Mouse (Mus musculus) frontal cortex, postnatal 14 days (tissue): ENCODE measurements at regions not wholly inside any gene's neighbourhood (a gene's known extent, or its start where the extent isn't known, plus 50 kb on each side); places are given as distances from the start of the nearest gene placed in this dataset.
A peak's percentile ranks its signal among the peaks of the same experiment; 100 is the strongest.

Source experiments
- DNase-seq, 2 experiments: peaks; one replicate each; pipeline ENCODE4 v3.0.0; 2022; ENCODE audit warnings: low spot score in 2 of 2

DNA sequence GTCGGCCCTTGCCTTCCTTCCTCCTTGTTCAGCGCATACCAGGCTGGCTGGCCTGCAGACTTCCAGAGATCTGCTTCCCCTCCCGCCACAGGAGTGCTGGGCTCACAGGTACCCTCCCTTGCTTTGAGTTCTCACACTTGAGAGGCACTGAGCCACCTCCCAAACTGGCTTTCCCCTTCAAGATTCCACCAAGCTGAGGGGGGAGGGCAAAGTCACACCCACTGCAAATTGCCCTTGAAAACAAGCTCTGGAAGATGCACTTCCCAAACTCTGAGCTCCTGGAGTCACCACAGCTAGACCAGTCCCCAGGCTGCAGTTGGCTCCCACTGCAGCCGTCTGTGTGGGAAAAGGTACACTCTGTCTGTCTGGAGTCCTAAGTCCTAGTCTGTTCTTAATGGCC lies 142.1 kb upstream of the Slc22a12 start:
- DNase-seq: no peak

DNA sequence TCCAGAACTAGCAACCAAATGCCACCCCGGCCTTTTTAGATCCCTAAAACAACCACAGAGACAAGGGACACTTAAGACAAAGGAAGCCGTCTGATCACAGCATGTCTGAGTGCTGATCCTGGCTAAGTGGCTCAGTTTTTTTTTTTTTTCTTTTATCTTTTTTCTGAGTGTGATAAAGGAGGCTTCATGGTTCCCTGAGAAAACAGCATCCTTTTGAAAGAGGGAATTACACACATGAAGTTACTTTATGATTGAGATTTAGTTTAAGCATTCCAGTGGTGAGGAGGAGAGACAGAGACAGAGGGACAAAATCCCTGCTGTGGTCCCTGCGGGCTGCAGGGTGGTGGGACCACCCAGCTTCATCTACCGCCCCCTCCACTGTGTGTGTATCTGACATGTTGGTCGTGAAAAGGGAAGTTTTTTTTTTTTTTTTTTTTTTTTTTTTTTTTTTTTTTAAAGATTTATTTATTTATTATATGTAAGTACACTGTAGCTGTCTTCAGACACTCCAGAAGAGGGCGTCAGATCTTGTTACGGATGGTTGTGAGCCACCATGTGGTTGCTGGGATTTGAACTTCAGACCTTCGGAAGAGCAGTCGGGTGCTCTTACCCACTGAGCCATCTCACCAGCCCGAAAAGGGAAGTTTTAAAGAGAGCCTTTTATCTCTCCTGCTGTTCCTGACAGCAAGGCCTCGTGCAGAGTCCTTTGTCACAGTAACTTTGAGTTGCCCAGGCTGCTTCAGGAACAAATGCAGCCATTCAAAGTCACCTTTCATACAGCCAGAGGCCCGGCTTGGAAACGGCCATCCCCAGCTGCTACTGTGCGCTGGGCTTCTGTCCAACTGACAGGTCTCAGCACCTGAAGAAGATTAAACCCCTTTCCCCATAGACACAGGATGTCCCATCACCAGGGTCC lies 136.8 kb upstream of the Slc22a12 start:
- DNase-seq: no peak

DNA sequence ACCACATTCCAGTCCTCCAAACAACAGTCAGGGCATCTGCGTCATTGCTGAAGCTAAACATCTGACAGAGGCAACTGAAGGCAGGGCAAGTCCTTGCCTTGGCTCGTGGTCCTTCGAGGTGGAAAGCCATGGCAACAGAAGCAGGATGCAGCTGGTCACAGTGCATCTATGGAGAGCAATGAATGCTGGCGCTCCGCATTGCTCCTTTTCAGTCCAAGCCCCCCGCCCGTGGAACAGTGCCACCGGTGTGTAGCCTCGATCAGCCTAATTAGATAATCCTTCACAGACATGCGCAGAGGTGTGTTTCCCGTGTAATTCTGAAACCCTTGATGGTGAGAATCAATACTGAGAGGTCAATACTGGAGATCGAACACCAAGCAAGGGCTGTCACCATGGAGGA lies 134.7 kb upstream of the Slc22a12 start:
- DNase-seq: no peak

DNA sequence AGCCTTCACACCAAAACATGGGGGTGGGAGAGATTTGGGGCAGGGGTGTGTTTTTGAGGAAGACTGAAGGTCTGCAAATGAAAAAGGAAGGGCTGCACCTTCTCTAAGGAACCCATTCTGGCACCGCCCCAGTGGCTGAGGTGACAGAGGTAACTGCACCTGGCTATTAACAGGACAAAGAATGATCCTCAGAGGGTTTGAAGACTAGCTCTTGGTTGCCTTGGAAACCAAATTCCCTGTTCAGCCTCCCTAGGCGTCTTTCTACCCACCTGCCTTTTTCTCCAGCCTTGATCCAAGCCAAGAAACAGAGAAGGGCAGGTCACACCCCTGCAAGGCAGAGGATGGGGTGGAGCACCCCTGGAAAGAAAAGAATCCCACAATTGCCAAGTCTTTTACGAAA lies 132.8 kb upstream of the Slc22a12 start:
- no peak for DNase-seq

DNA sequence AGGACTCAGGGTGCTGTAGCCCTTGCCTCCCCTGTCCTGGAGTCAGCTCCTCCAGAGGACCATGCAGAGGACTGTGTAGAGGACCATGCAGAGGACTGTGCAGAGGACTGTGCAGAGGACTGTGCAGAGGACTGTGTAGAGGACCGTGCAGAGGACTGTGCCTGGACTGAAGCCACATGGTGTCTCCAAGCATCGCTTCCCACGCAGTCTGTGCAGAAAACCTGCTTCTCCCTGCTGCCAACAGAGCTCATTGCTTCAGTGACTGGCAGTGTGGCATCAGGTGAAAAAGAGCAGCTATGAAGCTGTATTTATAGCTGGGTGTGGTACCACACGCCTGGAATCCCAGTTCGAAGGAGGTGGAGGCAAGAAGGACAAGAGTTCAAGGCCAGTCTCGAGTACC lies 128.9 kb upstream of the Slc22a12 start:
- peak; percentile 48 to 60 for DNase-seq

DNA sequence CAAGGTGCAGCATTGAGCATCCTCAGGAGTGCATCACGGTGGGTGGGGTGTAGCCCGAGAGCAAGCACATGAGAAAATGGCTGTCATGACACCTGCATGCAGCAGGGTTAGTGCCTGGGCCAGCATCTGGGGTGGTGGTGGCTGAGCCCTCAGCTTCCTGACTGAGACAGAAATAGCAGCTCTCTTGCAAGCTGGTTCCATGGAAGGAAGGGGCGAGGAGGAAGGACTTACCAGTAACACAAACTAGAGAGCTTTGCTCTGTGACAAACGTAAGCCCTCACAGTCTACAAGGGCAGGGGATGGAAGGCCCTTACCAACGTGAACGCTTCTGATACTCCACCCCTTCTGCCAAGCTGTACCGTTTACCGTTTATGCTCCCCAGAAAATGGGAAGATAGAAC lies 127.0 kb upstream of the Slc22a12 start:
- DNase-seq: no peak

DNA sequence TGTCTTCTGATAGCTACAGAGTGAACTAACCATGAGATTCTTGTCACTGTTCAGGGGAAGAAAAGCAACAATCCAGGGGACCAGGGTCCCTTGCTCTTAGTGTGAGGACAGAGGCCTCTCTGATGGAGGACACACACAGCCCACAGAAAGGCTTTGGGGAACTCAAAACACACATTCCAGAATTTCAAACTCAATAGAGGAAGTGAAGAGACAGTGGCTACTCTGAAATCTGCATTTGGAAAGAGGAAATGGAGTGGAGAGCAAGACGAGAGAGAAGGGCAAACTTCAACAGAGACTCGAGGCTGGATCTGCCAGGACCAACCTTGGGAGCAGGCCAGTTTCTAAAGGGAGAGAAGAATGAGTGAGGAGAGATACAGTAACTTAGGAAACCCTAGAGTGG lies 125.7 kb upstream of the Slc22a12 start:
- no peak for DNase-seq

DNA sequence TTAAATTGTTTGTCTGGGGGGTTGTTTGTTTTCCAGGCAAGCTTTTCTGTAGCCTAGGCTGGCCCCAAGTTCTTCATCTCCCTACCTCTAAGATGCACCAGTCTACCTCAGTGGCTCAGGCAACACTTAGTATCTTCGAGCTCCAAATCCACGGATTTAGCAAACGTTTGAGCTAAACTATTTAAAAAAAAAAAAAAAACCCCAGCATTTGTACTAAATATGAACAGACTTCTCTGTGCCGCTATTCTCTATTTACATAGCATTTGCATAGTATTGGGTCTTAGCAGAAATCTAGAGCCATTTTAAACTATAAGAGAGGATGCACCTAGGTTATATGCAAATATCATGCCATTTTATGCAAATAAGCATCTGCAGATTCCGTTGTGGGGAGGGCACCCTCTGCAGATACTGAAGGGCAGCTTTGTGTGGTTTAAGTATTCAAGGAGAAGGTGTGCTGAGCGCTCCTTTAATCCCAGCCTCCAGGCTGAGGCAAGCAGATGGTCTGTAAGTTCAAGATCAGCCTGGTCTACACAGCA lies 123.4 kb upstream of the Slc22a12 start:
- DNase-seq: no peak

DNA sequence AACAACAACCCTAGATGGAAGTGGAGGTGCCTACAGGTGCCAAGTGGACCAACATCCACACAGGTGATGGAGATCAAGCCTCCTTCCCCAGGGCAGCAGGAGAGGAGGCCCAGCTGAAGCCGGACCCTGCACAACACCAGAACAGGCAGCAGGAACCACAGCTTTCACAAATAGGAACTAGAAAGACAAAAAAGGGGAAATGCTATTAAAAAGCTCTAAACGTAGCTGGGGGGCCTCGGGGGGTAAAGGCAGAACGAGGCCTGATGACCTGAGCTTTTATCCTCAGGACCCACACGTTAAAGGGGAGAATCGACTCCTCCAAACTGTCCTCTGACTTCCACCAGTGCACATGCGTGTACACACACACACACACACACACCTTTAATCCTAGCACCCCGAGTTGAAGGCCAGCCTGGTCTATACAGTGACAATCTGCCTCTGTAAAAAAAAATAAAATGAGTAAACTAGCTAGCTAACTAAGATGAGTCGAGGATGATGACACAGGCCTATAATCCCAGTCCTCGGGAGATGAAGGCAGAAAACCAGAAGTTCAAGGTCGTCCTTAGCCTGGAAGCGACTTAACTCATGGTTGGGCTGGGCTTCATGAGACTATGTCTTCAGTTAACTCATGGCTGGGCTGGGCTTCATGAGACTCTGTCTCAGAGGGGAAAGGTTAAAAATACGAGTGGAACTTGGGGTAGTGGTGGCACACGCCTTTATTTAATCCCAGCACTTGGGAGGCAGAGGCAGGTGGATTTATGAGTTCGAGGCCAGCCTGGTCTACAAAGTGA lies 122.6 kb upstream of the Slc22a12 start:
- DNase-seq: no peak

DNA sequence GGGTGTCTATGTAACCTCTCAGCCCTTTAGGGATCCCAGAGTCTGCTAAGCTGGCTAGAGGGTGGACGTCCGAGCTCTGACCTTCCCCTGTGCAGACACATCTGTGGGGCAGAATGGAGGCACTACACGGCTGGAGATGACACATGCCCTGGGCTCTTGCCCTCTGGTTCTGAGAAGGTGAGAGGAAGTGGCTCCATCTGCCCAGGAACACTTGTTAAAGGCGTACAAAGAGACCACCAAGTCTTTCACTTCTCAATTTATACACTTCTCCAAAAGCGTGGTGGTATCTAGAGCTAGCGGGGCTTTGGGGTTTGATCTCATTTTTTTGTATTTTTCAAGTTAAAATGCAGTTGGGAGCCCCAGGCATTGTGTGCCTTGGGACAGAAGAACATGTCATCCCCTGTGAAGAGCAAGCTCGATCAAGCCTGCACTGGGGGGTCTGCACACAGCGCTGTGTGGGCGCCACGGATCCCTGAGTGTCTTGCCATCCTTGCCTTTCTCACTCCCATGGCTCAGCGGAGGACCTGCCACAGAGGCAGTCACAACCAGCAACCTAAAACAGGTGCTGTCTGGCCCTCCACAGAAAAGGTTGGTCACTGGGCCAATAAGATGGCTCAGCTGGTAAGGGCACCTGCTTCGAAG lies 121.6 kb upstream of the Slc22a12 start:
- DNase-seq: no peak

DNA sequence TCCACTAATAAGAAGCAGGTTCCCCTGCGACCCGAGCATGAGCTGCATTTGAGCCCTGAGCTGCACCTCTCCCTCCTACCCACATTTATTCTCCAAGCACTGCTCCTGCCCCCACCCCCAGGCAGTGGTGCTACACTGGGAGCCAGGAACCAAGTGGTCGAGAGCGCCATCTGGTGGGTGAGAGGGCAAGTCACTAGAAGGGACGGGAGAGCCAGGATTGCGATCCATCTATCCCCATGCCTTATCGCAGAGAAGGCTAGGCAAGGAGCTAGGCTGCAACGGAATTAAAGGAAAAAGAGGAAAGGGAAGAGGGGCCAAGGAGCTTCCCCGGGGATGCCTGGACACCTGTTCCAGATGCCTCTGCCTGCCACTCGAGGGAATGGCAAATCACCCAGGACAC lies 120.6 kb upstream of the Slc22a12 start:
- DNase-seq: peak; percentile 71 to 90

DNA sequence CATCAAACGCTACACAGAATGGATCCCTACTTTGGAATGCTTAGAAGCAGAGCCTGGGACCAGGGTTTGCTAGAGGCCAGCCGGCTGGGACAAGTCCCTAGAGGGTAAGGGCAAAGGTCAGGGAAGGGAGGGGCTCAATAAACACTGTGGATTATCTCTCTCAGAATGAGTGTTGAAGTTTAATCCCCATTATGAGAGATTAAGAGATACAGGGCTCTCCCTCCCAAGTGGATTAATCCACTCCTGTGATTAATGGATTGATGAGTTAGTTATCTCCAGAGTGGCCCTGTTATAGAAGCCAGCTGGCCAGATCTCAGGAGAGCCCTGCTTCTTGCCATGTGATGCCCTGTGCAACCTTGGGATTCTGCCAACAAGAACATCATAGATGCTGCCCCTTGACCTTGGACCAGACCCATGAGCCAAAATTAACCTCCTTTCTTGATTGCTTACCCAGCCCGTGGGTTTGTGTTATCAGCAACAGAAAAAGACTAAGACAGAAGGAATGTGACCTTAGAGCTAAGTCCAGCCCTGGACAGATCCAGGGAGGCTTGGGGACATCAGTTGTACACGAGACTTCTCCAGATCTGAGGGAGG lies 119.6 kb upstream of the Slc22a12 start:
- no peak for DNase-seq

DNA sequence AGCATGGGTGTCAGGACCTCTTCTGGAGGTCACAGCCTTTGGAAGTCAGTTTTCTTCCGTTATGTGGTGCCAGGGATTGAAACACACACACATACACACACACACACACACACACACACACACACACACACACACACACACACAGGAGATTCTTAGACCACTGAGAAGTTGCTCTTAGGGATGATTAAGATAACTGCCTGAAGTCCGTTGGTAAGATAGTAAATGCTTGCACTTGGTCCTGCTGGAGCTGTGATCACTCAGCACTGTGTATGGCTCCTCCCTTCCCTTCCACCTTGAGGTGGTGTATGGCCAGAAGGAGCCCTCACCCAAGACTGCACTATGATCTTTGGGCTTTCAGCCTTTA lies 118.7 kb upstream of the Slc22a12 start:
- no peak for DNase-seq

DNA sequence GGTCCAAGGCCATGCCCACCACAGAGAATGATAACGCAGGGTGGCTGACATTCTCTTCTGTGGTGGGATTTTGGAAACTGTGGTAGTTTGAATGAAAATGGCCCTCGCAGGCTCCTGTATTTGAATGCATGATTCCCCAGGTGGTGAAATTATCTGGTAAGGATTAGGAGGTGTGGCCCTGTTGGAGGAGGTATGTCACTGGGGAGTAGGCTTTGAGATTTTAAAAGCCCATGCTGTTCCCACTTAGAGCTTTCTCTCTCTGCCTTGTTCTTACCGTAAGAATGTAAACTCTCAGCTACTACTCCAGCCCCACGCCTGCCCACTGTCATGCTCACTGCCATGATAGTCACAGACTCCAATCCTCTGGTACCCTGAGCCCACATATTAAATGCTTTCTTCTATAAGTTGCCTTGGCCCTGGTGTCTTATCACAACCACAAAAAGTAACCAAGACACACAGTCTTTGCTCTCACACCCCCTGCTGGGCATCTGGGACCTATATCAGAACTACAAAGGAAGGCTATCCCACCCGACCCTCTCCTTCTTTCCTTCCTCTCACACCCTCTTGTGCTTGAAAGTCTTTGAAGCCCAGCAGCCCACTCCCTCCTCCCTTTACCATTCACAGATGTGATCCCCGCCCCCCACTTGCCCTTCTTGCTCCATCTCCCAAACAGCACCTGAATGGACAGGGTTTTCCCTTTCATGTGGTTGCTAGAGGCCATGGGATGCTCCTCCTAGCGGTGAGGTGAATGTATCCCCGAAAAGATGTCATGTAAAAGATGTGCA lies 118.1 kb upstream of the Slc22a12 start:
- DNase-seq: no peak

DNA sequence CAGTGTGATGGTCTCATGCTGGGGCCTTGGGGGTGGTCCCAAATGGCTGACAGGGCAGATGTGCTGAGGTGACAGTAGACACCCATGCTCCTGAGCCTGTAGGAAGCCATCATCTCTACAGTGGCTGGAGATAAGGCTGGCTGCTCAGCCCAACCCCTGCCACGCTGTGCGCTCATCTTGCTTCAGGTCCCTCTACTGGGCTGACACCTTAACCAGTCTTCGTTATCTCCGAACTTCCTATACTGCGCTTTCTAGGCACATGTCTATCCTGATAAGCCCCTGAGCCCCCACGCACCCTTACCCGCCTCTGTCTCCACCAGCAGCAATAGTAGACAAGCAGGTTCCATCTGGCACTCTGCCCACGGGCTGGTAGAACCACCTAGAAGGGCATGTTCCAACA lies 117.3 kb upstream of the Slc22a12 start:
- no peak for DNase-seq

DNA sequence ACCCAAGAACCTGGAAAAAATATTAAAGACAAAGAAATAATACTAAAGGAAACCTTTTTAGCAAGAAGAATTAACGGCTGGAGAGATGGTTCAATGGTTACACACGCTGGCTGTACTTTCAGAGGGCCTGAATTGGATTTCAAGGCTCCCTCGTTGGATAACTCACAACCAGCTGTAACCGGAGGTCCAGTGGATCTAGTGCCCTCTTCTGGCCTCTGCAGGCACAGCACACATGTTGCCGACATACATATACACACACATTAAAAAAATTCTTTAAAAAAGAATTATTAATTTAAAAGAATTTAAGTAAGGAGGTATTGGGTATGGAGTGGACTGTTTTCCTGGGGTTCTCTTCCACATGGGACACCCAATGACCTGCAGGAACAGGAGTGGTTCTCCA lies 111.7 kb upstream of the Slc22a12 start:
- no peak for DNase-seq

DNA sequence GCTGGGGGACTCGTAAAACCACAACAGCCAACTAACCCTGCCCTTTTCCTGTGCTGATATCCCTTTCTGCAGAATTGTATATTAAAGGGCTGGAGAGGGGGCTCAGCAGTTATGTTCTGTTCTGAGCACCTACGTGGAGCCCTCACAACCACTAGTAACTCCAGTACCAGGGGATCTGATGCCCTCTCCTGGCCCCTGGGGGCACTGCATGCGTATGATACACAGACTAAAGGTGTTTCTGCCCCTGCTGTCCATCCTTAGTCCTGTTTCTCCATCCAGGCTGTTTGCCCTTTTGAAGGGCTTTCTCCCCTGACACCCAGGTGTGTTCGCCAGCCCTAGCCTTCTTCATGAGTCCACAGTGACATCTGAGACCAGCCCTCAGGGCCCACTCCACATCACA lies 109.9 kb upstream of the Slc22a12 start:
- DNase-seq: no peak

DNA sequence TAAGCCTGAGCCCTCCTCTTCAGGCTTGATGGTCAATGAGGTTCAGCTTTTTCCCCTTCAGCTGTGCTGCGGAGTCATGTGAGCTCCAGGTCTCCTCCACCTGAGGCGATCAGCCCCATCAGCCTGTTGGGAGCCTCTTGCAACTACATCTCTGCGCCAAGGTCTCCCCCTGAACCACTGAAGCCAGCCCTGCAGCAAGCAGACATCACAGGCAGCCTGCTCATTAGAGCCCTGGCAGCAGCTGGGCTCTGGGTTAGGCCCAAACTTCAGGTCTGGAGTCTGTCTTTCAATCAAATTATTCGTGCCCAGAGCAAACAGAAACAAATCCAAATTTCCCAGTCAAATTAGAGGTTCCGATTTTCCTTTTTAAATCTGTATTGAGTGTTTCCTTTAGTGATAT lies 108.4 kb upstream of the Slc22a12 start:
- DNase-seq: no peak

DNA sequence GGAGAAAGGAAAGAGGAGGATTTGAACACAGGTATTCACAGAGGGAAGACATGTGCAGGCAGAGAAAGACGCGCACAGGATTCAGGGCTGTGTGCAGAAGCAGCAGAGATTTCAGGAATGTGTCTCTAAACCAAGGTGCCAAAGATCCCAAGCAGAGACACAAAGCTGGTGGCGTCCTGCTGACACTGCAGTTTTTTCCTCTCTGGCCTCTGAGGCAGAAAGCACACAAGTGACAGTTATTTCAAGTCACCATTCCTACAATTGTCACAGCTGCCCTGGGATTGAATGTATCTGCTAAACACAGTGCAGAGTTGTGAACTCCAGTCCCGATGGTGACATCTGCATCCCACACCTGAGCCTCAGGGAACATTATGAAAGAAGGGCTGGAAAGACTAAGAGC lies 107.1 kb upstream of the Slc22a12 start:
- DNase-seq: no peak

DNA sequence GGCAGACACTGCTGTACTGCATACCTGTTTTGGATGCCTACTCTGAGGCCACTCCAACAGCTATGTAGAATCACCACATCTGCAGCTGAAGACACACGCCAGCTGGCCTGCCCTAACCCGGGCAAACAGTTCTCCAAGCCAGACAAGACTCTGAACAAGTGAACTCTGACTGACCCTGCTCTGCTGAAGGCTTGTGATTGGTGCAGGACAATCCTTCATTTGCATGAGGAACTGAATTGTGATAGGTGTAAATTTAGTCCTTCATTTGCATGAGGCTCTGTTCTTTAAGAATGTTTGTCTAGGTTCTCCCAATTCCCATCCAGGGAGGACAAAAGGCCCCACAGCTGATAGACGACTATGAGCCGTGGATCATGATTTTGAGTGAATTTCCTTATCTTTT lies 104.9 kb upstream of the Slc22a12 start:
- DNase-seq: no peak

DNA sequence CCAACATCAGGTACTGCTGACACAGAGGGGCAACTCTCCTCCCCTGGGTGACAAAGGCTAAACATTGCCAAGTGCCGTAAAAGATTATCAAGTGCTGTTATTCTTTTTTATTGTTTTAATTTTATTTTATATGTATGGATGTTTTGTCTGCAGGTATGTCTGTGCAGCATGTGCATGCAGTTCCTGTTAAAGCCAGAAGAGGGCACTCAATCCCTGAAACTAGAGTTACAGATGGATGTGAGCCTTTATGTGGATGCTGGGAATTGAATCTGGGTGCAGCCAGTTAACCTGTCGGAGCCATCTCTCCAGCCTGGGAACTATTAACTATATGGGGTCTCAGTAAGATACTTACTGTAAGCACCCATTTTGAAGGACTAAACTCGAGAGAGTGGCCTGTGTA lies 104.4 kb upstream of the Slc22a12 start:
- DNase-seq: no peak
